Mouse (Mus musculus) midbrain, postnatal 0 days (tissue): ENCODE results near the gene Lef1. TPM values are rescaled to one million over a fixed set of nuclear protein-coding genes. Genes with fewer than 3 reads are reported as not detected.

Experiments used
- ATAC-seq: fragments of 200-750 bp; cut with Nextera tagmentation; 2 replicates; pipeline ENCODE4 v1.8.0; 2017; ENCODE audit warnings: moderate number of reproducible peaks, mild to moderate bottlenecking, moderate TSS enrichment, moderate library complexity; ENCODE audit not compliant: low FRiP score
- DNase-seq: peaks from one replicate; pipeline ENCODE4 v3.0.0-alpha.2; 2015; ENCODE audit warnings: low spot score
- H3K27ac ChIP-seq: fragments of 300-500 bp; sonication (generic); 2 replicates; pipeline ENCODE4 v1.5.1; 2014; ENCODE audit warnings: low read depth, mild to moderate bottlenecking, low read length, mixed read lengths
- H3K27me3 ChIP-seq: fragments of 300-500 bp; sonication (generic); 2 replicates; pipeline ENCODE4 v1.6.1; 2014; ENCODE audit warnings: low read length, control low read depth, mixed read lengths; ENCODE audit not compliant: insufficient read depth
- H3K36me3 ChIP-seq: fragments of 300-500 bp; sonication (generic); 2 replicates; pipeline ENCODE4 v1.6.1; 2014; ENCODE audit warnings: low read length, control low read depth, mixed read lengths; ENCODE audit not compliant: insufficient read depth
- H3K4me1 ChIP-seq: fragments of 300-500 bp; sonication (generic); 2 replicates; pipeline ENCODE4 v1.6.1; 2014; ENCODE audit warnings: mild to moderate bottlenecking, control low read depth, antibody characterized with exemption, low read length, mixed read lengths; ENCODE audit not compliant: insufficient read depth
- H3K4me2 ChIP-seq: fragments of 300-500 bp; sonication (generic); 2 replicates; pipeline ENCODE4 v1.6.1; 2014; ENCODE audit warnings: low read depth, mild to moderate bottlenecking, low read length, mixed read lengths; ENCODE audit not compliant: poor library complexity, severe bottlenecking
- H3K4me3 ChIP-seq: fragments of 300-500 bp; sonication (generic); 2 replicates; pipeline ENCODE4 v1.5.1; 2014; ENCODE audit warnings: low read depth, mild to moderate bottlenecking, low read length, moderate library complexity
- H3K9ac ChIP-seq: fragments of 300-500 bp; sonication (generic); replicated peaks from 2 replicates; pipeline ENCODE4 v1.6.1; 2014; ENCODE audit warnings: mild to moderate bottlenecking, low read length, moderate library complexity, mixed read lengths; ENCODE audit not compliant: poor library complexity, severe bottlenecking
- H3K9me3 ChIP-seq: fragments of 300-500 bp; sonication (generic); 2 replicates; pipeline ENCODE4 v1.6.1; 2016; ENCODE audit warnings: low read length, control low read depth
- CTCF ChIP-seq: IDR thresholded peaks from 2 replicates; pipeline ENCODE4 v1.5.1; 2016; ENCODE audit warnings: antibody characterized with exemption, mild to moderate bottlenecking
- WGBS: fragments of 180-500 bp; shearing (Covaris S2); extraction: QIAGEN DNeasy Blood & Tissue Kit; methylation state at CpG from one replicate; pipeline ENCODE4 v1.1.7; 2014; 5-methylcytosine and 5-hydroxymethylcytosine counted together
- polyA plus RNA-seq: library from polyadenylated mRNA; unstranded; fragments of >200 nt; fragmentation: Nextera tagmentation; extraction: Ambion mirVana; gene quantifications from 2 replicates; pipeline ENCODE4 v1.2.1, GENCODE M21; 2015
- total RNA-seq: library from RNA; depleted of rRNA; stranded (reverse); fragments of >200 nt; gene quantifications from 2 replicates; pipeline ENCODE4 v1.2.3, GENCODE M21; 2014

Gene Lef1
- total and polyA plus RNA-seq, 2 experiments from 2014 or later = 42.0 to 50.4 TPM

GRCm38 (mm10) chr3:131171292-131171960, 61.2 kb downstream of the Lef1 start:
- Histone ChIP-seq H3K27me3 (no peaks in the 10 kb centered on the region), H3K27ac (no peak overlapping the region), H3K9ac (0 out of 2 replicates have a peak overlapping the region, but pooled peaks have one; percentile 13), H3K9me3 (no peaks in the 10 kb centered on the region), H3K4me2 (no peak overlapping the region), H3K4me3 (no peak overlapping the region), H3K4me1 (no peaks in the 10 kb centered on the region), H3K36me3 (no peaks in the 10 kb centered on the region)
- 47% methylated on average over 10 of the region's 11 CpGs for WGBS
- no peak for TF ChIP-seq CTCF
- no peak for DNase-seq
- no peak for ATAC-seq

GRCm38 (mm10) chr3:131172293-131172692, 62.0 kb downstream of the Lef1 start:
- DNase-seq = no peak
- no peaks in the 10 kb centered on the region for H3K9me3 ChIP-seq
- no peaks in the 10 kb centered on the region for H3K36me3 ChIP-seq
- no peaks in the 10 kb centered on the region for H3K27me3 ChIP-seq
- no peak for TF ChIP-seq CTCF
- no peak overlapping the region for H3K4me2 ChIP-seq
- ATAC-seq = no peak
- no peak overlapping the region for H3K9ac ChIP-seq
- no peak overlapping the region for H3K27ac ChIP-seq
- no peak overlapping the region for H3K4me3 ChIP-seq
- no peaks in the 10 kb centered on the region for H3K4me1 ChIP-seq
- WGBS = 83% methylated on average over 4 of the region's 4 CpGs

GRCm38 (mm10) chr3:131181006-131181405, 70.7 kb downstream of the Lef1 start:
- H3K4me1 ChIP-seq = 0 out of 2 replicates have a peak, but pooled peaks cover 2% of the 10 kb centered on the region
- DNase-seq = no peak
- no peak overlapping the region for H3K9ac ChIP-seq
- no peaks in the 10 kb centered on the region for H3K27me3 ChIP-seq
- 34% methylated on average over 11 of the region's 11 CpGs for WGBS
- ATAC-seq = 0 out of 2 replicates have a peak, but pooled peaks have one; percentile 29
- H3K36me3 ChIP-seq = no peaks in the 10 kb centered on the region
- no peak for TF ChIP-seq CTCF
- 0 out of 2 replicates have a peak overlapping the region, but pooled peaks have one; percentile 3 for H3K4me2 ChIP-seq
- no peak overlapping the region for H3K4me3 ChIP-seq
- peak overlapping the region; percentile 12; the same call in 1 of the 2 replicates for H3K27ac ChIP-seq
- no peaks in the 10 kb centered on the region for H3K9me3 ChIP-seq

GRCm38 (mm10) chr3:131182158-131182557, 71.9 kb downstream of the Lef1 start:
- Histone ChIP-seq H3K36me3 (no peaks in the 10 kb centered on the region), H3K4me3 (no peak overlapping the region), H3K4me1 (0 out of 2 replicates have a peak, but pooled peaks cover 2% of the 10 kb centered on the region), H3K4me2 (no peak overlapping the region), H3K27ac (no peak overlapping the region), H3K9me3 (no peaks in the 10 kb centered on the region), H3K9ac (no peak overlapping the region), H3K27me3 (no peaks in the 10 kb centered on the region)
- DNase-seq (peak; percentile 44), ATAC-seq (no peak)
- no peak for TF ChIP-seq CTCF
- 38% methylated on average over 6 of the region's 6 CpGs for WGBS

- H3K4me2 ChIP-seq = no peak overlapping the region
- no peak overlapping the region for H3K4me3 ChIP-seq
- 84% methylated on average over 5 of the region's 5 CpGs for WGBS
- no peak for ATAC-seq
- no peak for DNase-seq
- no peaks in the 10 kb centered on the region for H3K36me3 ChIP-seq
- no peaks in the 10 kb centered on the region for H3K27me3 ChIP-seq
- no peak overlapping the region for H3K9ac ChIP-seq
- H3K4me1 ChIP-seq = 0 out of 2 replicates have a peak, but pooled peaks cover 2% of the 10 kb centered on the region
- TF ChIP-seq CTCF = no peak
- no peak overlapping the region for H3K27ac ChIP-seq
- H3K9me3 ChIP-seq = no peaks in the 10 kb centered on the region
Measured at GRCm38 (mm10) chr3:131186193-131186592, 75.9 kb downstream of the Lef1 start.

GRCm38 (mm10) chr3:131190239-131190638, 80.0 kb downstream of the Lef1 start:
- Histone ChIP-seq H3K4me3 (no peak overlapping the region), H3K36me3 (no peaks in the 10 kb centered on the region), H3K4me2 (no peak overlapping the region), H3K4me1 (no peaks in the 10 kb centered on the region), H3K27me3 (no peaks in the 10 kb centered on the region), H3K27ac (no peak overlapping the region), H3K9ac (no peak overlapping the region), H3K9me3 (no peaks in the 10 kb centered on the region)
- ATAC-seq (no peak), DNase-seq (no peak)
- WGBS = 59% methylated on average over 11 of the region's 11 CpGs
- no peak for TF ChIP-seq CTCF
